Mouse (Mus musculus) lung, adult 18-20 months (tissue): Measurements from ENCODE around the gene Mettl24.

ENCODE experiments used
- DNase-seq, 2 experiments: peaks; one replicate each; pipeline ENCODE4 v3.0.0; 2022; ENCODE audit warnings: mixed read lengths in 2 of 2

Gene Mettl24

DNA sequence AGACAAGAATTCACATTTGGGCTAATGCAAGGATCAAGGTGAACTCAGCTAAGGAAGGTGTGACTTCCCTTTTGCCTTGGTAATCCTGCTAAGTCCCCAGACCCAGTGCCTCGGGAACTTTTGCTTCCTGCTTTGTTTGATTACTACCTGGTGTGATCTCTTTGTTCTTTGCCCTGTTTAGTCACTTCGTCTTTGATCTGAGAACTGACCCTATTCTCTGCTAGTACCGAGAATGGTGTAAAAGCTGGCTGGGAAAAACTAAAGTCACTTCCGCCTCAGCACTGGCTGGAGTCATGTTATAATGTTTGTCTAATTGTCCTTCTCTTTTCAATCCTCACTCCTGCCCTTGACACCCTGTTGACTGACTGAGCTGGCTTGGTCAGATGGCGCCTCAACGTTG, 133.4 kb downstream of the Mettl24 start:
- no peak for DNase-seq

DNA sequence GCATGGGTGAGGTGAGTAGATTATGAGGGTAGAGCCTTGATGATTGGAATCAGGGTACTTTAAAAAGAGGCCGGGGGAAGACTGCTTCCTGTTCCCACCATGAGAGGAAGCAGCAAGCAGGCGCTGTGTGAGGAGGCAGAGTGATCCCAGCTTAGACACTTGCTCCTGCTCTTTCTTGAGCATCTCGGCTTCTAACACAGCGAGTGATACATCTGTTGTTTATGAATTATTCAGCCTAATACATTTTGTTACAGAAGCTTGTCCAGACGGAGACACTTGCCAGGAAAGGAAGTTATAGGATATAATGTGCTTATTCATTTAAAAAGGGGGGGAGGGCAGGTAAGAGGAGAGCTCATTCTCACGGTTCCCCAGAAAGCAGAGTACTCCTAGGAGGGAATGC, 142.9 kb downstream of the Mettl24 start:
- DNase-seq: no peak

DNA sequence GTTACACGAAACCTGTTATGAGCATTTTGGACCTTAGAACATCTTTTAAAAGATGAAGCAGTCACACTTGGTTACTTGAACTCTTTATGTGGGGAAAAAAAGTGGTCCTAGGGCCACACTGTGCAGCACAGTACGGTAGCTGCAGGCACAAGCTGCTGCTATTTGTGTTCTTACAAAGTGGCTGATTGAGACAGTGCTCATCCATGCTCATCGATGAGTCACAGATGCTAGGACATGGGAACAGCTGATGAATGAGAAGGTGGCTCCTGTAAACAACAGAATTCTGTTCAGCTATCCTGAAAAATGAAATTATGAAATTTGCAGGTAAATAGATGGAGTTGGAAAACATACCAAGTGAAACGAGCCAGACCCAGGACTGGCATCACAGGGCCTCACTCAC, 144.6 kb downstream of the Mettl24 start:
- DNase-seq: no peak

DNA sequence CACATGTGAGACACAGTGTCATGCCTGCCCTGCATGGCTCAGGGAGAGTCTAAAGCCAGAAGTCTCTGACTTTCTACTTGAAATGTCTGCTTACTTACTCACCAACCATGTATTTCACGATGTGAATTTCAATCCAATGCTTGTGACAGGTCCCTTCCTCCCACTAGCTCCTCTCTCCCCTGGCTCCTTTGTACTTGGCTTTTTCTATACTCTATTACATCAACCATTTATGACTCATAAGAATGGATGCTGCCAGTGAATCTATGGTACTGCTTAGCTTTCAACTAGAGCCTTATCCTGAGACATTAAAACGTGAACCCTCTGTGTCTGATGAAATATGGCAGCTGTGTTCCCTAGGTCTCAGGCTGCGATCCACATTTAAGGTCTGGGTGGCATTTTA, 147.2 kb downstream of the Mettl24 start:
- DNase-seq: no peak

DNA sequence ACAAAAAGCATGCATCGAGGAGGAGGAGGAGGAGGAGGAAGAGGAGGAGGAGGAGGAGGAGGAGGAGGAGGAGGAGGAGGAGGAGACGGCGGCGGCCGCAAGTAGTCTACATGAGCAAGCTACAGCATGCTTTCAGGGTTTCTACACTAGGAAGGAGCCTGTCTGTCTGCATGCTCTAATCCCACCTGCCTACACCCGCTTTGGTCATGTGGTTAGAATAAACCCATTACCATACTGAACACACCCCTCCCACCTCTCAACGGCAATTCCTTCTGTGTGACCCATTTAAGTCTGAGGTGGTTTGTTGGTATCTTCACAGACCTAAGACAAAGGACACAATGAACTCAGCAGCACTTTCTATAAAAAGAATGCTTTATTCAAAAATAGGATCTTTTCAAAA, 148.2 kb downstream of the Mettl24 start:
- DNase-seq: no peak

DNA sequence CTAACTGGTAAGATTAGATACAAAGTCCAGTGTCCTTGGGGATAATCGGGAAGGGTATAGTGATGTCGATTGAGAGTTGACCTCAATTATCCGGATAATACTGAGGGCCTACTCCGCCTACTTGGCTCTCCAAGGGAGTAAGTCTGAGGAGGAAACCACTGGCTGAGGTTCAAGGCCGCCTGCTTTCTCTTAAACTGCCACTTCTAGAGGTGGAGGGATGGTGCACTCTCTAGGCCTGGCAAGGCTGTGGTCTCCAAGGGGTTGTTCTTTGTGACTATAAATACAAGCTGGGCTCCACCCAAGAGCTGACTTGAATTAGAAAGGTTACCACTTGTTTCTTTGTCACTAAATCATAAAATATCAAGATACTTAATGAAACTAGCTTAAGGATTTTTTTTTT, 157.0 kb downstream of the Mettl24 start:
- DNase-seq: no peak

DNA sequence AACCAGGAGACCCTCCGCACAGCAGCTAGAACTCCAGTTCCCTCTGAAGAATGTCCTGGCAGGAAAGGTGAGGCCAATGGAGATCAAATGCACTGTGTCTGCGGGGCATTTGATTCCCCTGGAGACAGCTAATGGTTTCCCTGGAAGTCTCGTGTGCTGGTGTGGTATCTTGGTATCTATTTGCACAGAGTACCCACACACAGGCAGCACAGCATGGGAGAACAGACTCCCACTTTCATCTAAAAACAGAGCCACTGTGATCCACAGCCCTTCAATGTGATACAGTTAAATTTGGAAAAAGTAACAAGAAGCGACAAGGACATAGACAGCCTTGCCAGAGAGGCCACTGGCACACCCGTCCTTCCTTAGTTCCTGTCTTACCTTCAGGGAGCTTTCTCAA, 160.8 kb downstream of the Mettl24 start:
- DNase-seq: no peak

DNA sequence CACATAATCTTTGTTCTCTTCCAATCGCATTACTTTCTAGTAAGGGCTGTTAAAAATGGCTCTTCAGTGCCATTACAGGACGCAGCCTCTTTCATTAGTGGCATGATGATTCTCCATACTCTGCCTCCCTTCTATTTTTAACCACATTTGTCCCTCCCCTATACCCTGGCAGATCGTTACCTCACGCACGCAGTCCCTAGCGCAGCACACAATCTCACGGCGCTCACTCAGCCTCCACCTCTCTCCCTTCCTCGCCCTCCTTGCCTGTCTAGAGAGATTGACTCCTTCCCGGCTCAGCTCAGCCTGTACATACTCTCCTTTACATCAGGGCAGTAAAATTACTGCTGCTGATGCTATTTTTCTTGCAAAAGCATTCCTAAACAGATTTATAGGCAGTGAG, 161.5 kb downstream of the Mettl24 start:
- no peak for DNase-seq

DNA sequence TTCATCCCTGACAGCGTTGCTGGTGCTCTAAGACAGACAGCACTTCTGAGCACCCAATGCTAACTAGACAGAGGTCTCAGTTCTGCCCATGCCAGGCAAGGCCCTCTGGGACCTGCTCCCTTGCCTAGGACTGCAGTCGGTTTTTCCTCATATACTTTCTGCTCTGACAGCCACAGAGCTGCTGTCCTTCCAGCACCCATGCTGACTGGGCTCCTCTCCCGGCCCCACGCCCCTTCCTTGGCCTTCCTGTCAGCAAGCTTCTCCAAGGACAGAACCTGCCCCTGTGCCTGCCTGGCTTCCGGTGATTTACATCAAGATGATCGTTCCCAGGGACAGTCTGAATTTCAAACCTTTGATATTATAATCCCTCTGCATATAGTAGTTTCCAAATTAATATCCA, 162.5 kb downstream of the Mettl24 start:
- DNase-seq: no peak

DNA sequence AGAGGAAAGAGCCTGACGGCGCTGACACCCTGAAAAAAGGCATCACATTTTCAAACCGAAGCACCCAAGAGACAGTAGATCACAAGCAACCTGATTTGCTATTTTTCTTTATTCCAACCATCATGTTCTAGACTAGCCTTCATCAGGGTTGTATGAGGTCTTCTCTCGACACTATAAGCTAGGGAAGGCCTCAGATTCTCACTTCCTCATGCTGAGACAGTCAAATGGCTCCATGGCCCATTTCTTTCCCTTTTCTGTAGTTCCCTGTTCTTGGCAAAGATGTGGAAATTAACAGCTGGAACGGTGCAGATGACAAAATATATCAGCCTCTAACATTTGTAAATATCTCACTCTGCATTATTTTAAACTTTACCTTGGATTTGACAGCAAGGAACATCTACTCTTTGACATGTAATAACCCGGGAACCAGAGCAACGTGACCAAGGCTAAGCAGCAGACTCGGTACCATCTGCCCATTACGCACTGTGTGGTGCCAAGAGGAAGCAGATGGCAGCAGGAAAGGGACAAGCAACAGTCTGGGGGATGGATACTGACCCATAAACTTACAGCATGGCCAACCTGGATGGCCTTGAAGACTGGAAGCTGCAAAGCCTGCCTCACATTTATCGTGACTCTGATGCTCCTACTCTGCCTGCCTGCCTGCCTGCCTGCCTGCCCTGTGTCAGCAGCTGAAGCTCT, 164.2 kb downstream of the Mettl24 start:
- no peak for DNase-seq

DNA sequence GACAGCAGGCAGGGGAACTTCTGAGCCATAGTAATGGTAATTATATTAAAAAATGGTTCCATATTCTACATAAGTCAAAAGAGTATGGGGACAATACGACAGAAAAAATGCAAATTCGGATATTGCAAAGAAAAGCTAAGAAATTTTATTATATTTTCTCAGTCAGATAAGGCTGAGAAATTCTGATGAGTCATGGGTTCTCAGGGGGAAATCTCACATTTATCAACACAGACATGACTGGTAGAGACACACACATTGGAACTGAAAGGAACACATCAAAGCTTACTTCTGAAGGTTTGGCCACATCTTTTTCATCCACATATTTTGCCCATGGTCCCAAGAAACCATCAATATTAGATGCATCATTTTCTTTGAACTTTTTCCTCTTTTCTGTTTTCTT, 167.6 kb downstream of the Mettl24 start:
- DNase-seq: no peak

DNA sequence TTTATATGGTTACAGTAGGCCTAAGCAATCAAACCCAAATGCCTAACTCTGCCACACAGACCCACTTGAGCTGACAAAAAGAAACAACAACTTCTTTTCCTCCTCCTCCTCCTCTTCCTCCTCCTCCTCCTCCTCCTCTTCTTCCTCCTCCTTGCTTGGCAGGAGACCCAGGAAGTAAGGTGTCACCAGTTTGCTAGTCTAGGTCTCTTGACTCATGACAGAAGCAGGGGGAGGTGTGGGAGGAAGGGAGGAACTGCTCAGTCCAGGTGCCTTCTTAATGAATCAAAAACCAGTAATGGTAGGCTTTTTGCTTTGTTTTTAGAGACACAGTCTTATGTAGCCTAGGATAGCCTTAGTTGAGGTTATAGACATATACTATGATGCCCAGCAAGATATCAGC, 168.1 kb downstream of the Mettl24 start:
- peak in 1 of 2 experiments; percentile 12 for DNase-seq

DNA sequence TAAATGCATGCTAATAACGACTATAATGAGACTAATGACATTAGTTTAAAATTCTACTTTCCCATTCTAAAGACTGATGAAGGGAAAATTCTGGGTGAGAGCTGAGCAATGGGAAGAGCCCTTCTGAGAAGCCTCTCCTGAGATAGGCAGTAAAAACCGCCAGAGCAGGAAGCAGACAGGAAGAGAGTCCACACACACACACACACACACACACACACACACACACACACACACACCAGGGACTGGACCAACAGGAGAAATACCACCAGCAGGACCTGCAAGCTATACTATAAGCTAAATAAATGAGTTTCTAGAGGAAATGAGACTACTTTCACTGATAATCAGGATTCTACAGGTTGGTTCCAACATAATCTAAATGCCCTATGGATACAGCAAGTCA, 172.5 kb downstream of the Mettl24 start:
- no peak for DNase-seq

DNA sequence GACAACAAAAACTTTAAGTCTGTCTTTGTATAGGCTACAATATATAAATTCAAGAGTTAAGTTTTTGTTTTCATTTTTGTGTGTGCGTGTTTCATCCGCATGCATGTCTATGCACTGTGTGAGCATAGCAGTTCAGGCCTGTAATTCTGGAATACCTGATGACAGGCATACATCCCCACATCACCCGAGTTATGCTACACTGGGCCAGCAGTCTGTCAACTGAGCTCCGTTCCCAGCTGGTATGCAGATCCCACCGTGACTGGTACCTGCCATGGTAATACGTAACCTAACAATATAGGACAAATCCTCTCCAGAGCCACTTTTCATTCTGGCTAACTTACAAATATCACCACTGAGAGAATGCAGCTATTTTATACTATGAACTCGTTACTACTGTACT, 173.6 kb downstream of the Mettl24 start:
- DNase-seq: no peak

DNA sequence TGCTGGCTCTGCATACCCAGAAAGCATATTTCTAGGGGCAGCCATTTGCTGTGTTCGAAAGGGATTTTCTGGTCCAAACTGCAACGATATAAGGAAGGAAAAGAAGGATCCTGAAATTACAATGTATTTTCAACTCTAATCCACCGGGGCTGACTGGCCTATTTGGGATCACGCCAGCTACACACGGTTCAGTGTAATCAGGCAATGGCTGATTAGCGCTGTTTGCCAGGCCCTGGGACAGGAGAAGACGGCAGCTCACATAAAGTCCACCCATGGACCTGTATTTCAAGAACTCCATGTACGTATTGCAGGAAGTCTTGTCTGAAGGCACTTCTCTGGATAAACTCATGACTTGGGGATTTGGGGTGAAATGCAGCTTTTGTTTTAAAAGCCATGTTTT, 174.5 kb downstream of the Mettl24 start:
- no peak for DNase-seq
